Mouse (Mus musculus) embryonic stem cell, embryonic (primary cell): ENCODE data around the gene AW011738.

ENCODE experiments used
- CTCF ChIA-PET, 4 experiments: fragments of 300-600 bp in 2 of 4; fragments of 350-600 bp in 2 of 4; sonication (Branson Sonifier 250); formaldehyde crosslinking; loops; one replicate each; lab custom pipeline; 2022; ENCODE audit warnings: inconsistent platforms in 2 of 4; lab: Charles Lee
- POLR2A ChIA-PET, 4 experiments: fragments of 300-600 bp in 2 of 4; fragments of 350-600 bp in 2 of 4; sonication (Branson Sonifier 250); formaldehyde crosslinking; loops; one replicate each; lab custom pipeline; 2022; ENCODE audit warnings: antibody characterized with exemption in 4 of 4, inconsistent platforms in 1 of 4; lab: Charles Lee

The AW011738 gene

GRCm38 (mm10) chr4:156193906-156194305 is 9.2 kb upstream of the AW011738 start:
- CTCF ChIA-PET: no interaction called here
- POLR2A ChIA-PET: interaction anchor here (0.9 to 9.9 kb wide), 16 partner anchors 9 to 162 kb away, joined by 3 to 104 read pairs (median 6); partner anchors contain the start of genes AW011738 (in 2 of the 4) and Noc2l (in 2 of the 4)

DNA sequence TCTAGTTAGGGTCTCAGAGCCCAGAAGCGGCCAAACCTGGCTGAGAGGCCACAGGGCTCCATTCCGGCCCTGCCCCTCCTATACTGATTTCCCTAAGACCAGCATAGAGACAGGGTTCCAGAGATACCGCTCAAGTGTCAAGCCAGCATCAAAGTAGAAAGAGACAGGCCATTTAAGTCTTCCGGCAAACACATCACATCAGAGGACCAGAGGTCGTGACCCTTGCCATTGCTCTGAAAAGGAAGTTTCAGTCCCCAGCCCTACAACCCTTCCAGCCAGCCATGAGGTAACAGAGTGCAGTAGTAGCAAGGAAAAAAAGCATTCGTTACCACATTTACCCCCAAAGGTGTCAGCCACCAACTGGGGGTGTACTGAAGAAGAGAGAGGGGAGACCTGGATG is 8.8 kb upstream of the AW011738 start:
- POLR2A ChIA-PET: interaction anchor here in 2 of 4 experiments (1.3 to 9.9 kb wide), 6 partner anchors 10 to 162 kb away, joined by 3 to 104 read pairs (median 10); partner anchors contain the start of gene AW011738 (in 1 of the 2)

DNA sequence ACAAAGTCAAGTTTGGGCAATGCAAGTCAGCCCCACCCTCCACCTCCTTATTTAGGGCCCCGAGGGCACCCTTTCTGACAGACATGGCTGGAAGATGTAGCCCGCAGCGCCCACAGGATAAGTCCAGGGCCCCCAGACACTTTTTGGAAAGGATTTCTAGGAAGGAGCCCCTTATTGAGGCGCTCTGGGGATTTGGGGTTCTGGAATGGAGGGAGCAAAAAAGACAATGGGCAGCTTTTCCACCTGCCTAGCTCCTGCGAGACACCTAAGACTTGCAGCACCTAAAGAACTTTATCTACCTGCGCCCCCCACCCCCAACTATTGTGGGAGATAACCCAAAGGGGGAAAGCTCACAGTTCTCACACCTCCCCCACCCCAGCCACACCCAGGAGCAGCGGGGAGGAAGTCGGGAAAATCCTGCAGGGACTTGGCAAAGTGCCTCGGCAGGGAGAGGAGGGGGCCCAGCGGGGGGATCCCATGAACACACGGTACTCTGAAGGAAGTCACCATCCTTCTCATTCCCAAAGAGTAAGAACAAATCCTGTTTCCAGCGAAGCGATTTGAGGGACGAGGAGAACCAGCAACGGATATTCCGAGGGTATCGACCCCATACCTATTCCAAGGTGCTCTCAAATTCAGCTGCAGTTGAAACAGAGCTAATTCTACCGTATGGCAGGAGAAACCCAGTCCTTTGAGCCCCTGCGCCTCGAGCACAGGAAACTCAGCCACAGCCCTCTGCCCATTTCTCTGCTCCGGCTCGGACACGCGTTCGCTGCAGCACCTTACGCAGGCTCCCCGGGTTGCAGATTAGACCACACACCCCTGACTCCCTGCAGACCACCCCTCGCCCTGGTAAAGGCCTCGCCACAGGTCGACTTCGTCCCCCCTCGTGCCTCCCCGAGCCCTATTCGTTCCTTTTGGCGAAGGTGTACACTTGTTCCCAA is 6.9 kb upstream of the AW011738 start:
- CTCF ChIA-PET: interaction anchor here in 1 of 4 experiments (0.5 kb wide), 1 partner anchor 1307 kb away, joined by 3 read pairs; no protein-coding TSS in a partner anchor
- POLR2A ChIA-PET: interaction anchor here in 2 of 4 experiments (0.7 to 9.9 kb wide), 15 partner anchors 7 to 301 kb away, joined by 3 to 104 read pairs (median 4); partner anchors contain the start of genes 9430015G10Rik (in 2 of the 2) and Noc2l (in 1 of the 2)

More for the DNA sequence above, 8.8 kb upstream of the AW011738 start:
- CTCF ChIA-PET: interaction anchor here in 1 of 4 experiments (1.0 kb wide), 1 partner anchor 28 kb away, joined by 4 read pairs; no protein-coding TSS in a partner anchor

DNA sequence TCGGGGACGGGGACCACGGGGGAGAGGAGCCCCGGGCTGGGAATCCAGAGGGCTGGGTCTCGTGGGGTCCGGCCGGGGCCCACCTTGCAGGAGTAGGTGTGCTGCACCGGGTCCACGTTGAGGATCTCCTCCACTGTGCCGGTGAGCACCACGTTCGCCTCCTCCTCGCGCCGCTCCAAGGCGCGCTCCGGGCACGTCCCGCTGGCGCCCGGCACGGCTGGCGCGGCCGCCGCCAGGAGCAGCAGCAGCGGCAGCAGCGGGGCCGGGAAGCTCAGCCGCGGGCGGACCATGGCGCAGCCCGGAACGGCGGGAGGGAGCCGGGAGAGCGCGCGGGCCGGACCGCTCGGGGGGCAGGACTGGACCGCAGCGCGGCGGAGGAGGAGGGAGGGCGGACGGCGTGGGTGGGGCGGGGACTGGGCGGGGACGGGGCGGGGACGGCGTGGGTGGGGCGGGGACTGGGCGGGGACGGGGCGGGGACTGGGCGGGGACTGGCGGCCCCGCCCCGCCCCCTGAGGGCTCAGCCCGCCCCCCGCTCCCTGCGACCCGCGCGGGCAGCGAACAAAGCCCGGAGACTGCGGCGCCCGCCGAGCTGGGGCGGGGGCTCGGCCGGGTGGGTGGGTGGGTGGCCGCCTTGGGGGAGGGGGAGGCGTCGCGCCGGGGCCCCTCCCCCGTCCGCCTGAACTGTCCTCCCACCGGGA is 5.8 kb upstream of the AW011738 start, which contains the start of gene Agrn:
Agrn (minus strand) TSS at position 358 of the 698 bp plus-strand sequence.
- CTCF ChIA-PET: interaction anchor here in 2 of 4 experiments (0.6 to 1.0 kb wide), 2 partner anchors 8 to 18 kb away, joined by 3 read pairs; partner anchors contain the start of gene Perm1 (in 1 of the 2)

DNA sequence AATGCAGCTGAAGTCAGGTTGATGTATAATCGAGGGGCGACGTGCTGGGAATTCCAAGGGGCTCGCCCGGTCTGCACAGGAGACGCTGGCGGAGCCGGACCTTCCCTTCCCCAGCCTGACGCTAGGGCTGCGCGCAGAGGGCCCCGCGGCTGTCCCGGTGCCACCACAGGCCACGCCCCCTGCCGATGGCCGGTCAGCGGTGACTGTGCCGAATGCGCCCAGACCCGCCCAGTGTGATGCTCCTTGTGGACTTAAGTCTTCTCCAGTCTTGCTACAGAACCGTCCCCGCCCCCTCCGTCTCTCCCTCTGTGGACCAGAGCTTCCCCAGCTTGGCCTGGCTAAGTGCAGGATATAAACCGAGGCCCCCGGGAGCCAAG is 5.3 kb upstream of the AW011738 start:
- ChIA-PET POLR2A (interaction anchor here (0.6 to 9.9 kb wide), 29 partner anchors 9 to 306 kb away, joined by 3 to 104 read pairs (median 4); partner anchors contain the start of genes 9430015G10Rik (in 2 of the 4), Noc2l (in 2 of the 4), Acap3 (in 1 of the 4) and Pusl1 (in 1 of the 4)), CTCF (interaction anchor here in 2 of 4 experiments (0.6 to 1.0 kb wide), 2 partner anchors 9 to 18 kb away, joined by 3 read pairs; partner anchors contain the start of gene Perm1 (in 1 of the 2))

More for the DNA sequence above, 5.8 kb upstream of the AW011738 start, which contains the start of gene Agrn:
- POLR2A ChIA-PET: interaction anchor here (0.6 to 9.9 kb wide), 29 partner anchors 8 to 306 kb away, joined by 3 to 104 read pairs (median 4); partner anchors contain the start of genes 9430015G10Rik (in 2 of the 4), Noc2l (in 2 of the 4), Acap3 (in 1 of the 4) and Pusl1 (in 1 of the 4)

DNA sequence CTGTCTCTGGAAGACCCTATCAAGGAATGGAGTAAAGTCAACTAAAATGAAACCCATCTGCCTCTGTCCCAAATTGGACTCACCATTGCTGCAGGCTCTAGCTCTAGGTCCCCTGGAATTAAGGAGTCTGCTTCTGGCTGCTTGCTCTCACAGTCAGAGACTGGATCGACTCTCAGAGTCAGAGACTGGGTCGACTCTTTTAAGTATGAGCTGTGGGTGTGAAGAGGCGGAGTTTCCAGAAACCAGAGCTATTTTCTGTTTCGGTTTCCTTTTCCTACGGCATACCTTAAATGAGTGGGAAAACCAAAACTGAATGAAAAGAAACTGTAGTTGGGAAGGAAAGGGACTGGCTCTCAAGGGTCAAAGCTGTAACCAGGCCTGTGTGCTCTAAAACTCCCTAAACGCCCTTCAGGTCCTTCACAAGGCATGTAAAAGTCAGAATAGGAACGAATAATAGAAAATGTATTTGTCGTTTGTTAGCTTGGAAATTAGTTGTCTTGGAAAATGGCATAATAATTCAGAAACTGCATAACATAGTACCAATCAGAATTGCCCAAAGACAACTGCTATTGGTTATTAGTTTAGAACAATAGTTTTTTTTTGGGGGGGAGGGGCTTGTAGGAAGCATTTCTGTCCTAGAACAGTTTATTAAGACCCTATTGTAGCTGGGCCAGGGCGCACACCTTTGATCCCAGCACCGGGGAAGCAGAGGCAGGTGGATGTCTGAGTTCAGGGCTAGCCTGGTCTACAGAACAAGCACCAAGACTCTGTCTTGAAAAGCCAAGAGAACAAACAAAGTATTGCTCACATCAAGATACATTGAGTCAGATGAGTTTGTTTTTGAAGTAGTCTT is 2.3 kb upstream of the AW011738 start, which contains the start of gene Isg15:
Isg15 (minus strand) TSS at position 196 of the 853 bp plus-strand sequence.
- CTCF ChIA-PET: interaction anchor here in 2 of 4 experiments (0.7 to 1.2 kb wide), 4 partner anchors 13 to 91 kb away, joined by 3 to 22 read pairs (median 4); partner anchors contain the start of gene 9430015G10Rik (in 1 of the 2)

GRCm38 (mm10) chr4:156202462-156202893 is 626 bp upstream of the AW011738 start:
- ChIA-PET POLR2A (interaction anchor here in 2 of 4 experiments (0.9 to 3.8 kb wide), 9 partner anchors 10 to 135 kb away, joined by 3 to 28 read pairs (median 5); partner anchors contain the start of genes 9430015G10Rik (in 2 of the 2) and Noc2l (in 1 of the 2)), CTCF (no interaction called here)

More for the DNA sequence above, 2.3 kb upstream of the AW011738 start, which contains the start of gene Isg15:
- POLR2A ChIA-PET: interaction anchor here in 3 of 4 experiments (0.6 to 1.4 kb wide), 7 partner anchors 8 to 331 kb away, joined by 3 to 6 read pairs (median 5); partner anchors contain the start of genes Cptp (in 1 of the 3), Ints11 (in 1 of the 3) and Noc2l (in 1 of the 3)

DNA sequence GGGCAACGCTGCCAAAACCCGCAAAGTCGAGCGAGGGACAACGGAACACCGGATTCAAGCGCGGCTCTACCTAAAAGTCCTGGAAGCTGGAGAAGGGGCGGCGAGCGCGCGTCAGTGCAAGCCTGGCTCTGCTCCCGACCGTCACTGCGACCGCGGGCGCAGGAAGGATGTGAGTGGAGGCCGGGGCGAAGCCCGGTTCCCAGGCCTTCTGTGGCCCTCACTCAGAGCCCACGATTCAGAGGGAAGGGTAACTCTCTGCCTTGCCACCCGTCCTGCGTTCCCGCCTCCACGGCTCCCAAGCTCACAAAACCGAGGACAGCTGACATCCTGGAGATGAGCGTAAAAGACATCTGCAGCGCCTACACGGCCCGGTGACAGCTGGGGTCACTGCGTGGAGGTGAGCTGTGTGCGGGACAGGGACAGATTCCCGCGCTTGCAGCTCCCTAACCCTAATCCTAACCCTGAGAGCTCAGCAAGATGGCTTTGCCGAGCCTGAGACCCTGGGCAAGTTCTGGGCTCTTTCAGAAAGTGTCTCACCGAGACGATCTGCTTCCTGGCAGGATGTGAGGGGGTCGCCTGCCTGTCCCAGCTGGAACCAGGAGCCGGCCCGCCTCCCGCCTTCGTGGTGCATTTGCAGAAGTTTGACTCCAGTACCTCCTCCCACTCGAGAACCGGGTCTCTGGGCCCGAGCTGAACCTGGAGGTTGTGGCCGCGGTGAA is 468 bp downstream of the AW011738 start:
- CTCF ChIA-PET: no interaction called here
- POLR2A ChIA-PET: interaction anchor here in 3 of 4 experiments (0.6 to 3.8 kb wide), 13 partner anchors 11 to 372 kb away, joined by 3 to 28 read pairs (median 5); partner anchors contain the start of genes Noc2l (in 2 of the 3) and 9430015G10Rik (in 1 of the 3)

GRCm38 (mm10) chr4:156208872-156209271 is 5.8 kb downstream of the AW011738 start:
- ChIA-PET CTCF (no interaction called here), POLR2A (interaction anchor here in 1 of 4 experiments (1.2 to 2.0 kb wide), 2 partner anchors 8 to 19 kb away, joined by 3 to 4 read pairs; partner anchors contain the start of gene Isg15)

GRCm38 (mm10) chr4:156209963-156210635 is 7.0 kb downstream of the AW011738 start:
- ChIA-PET CTCF (no interaction called here), POLR2A (interaction anchor here in 3 of 4 experiments (0.6 to 2.0 kb wide), 4 partner anchors 18 to 244 kb away, joined by 3 to 4 read pairs (median 3); partner anchors contain the start of gene 9430015G10Rik (in 1 of the 3))

DNA sequence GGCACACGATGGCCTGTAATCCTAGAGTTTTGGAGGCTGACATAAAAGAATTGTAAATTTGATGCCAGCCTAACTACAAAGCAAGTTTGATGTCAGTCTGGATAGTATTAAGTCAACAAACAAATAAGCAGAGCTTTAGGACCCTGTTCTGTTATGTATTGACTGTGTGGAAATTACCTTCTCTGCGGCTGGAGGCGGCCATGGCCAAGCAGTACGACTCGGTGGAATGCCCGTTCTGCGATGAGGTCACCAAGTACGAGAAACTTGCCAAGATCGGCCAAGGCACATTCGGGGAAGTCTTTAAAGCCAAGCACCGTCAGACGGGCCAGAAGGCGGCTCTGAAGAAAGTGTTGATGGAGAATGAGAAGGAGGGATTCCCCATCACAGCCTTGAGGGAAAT is 10.0 kb downstream of the AW011738 start:
- POLR2A ChIA-PET: interaction anchor here in 2 of 4 experiments (1.0 to 2.7 kb wide), 6 partner anchors 15 to 181 kb away, joined by 3 to 9 read pairs (median 4); partner anchors contain the start of gene Noc2l (in 2 of the 2)
- CTCF ChIA-PET: interaction anchor here in 1 of 4 experiments (0.7 kb wide), 1 partner anchor 31 kb away, joined by 3 read pairs; no protein-coding TSS in a partner anchor

DNA sequence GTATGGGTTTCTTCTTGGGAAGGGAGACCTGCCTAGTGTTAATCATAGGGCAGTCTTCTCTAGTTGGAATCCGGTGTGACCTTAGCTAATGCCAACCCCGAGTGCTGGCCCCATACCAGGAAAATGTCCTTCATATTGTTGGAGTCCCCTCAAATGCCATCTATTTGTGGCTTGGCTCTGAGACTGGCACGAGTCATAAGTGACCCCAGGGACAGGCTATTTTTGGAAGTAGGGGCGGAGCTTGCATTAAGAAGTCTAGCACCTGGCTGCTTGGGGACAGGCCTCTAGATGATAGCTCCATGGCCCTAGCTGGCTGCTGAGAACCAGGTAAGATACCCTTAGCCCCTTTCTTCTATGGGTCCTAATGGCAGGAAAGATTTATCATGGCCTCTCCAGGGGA is 12.5 kb downstream of the AW011738 start, which contains the start of gene Perm1:
Perm1 (plus strand) TSS at position 220 of the 400 bp plus-strand sequence.
- POLR2A ChIA-PET: interaction anchor here in 1 of 4 experiments (0.8 kb wide), 1 partner anchor 27 kb away, joined by 3 read pairs; no protein-coding TSS in a partner anchor
- CTCF ChIA-PET: interaction anchor here in 1 of 4 experiments (0.6 kb wide), 1 partner anchor 18 kb away, joined by 3 read pairs; no protein-coding TSS in a partner anchor

DNA sequence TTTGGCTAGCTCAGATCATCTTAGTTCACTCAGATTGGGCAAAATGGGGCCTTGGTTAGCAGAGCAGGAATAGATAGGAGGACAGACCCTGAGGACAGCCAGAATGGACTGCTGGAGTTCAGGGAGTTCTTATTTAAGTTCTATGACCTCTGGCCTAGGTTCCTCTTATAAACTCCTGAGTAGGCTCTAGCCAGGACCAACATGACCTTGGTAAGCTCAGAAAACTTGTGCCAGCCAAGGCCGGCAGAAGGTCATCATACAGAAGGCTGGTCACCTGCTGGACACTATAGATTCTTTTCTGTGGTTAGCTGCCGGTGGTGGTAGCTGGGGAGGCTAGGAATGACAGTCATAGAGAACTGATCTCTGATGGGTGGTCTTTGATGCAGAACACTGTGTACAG is 13.1 kb downstream of the AW011738 start:
- POLR2A ChIA-PET: interaction anchor here in 3 of 4 experiments (0.8 to 1.9 kb wide), 4 partner anchors 19 to 27 kb away, joined by 3 to 6 read pairs (median 6); partner anchors contain the start of genes Noc2l (in 2 of the 3) and Plekhn1 (in 2 of the 3)
- CTCF ChIA-PET: interaction anchor here in 1 of 4 experiments (0.6 kb wide), 1 partner anchor 18 kb away, joined by 3 read pairs; no protein-coding TSS in a partner anchor

DNA sequence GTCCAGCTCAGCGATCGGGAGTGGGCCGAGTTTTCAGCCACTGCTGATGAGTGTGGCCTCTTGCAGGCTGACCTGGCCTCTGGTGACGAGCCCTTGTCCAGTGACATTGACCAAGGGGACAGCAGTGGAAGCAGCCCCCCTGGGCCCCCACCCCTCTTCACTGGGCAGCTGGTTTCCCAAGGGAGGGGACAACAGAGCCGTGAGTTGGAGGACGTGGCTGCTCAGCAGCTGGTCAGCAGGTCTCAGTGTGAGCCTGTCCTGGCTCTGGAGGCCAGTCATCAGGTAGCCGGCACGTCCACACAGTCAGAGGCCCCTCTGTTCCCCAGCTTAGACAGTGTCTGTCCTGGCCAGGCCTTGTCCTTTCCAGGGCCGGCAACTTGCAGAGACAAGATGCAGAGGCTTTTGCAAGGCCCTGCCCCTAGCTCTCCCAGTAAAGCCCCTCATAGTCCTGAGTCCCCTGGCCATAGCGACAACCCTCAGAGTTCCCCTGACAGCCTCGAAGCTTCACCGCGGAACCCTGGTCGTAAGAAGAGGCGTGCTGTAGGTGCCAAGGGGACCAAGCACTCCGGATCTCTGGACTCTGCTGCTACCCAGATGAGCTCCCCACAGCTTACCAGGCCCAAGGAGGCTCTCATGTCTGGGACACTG is 14.0 kb downstream of the AW011738 start:
- POLR2A ChIA-PET: interaction anchor here in 2 of 4 experiments (1.4 to 1.9 kb wide), 4 partner anchors 18 to 35 kb away, joined by 5 to 6 read pairs (median 6); partner anchors contain the start of genes Noc2l (in 2 of the 2) and Plekhn1 (in 2 of the 2)
- CTCF ChIA-PET: no interaction called here
